Mouse (Mus musculus) brain, embryonic 14.5 days (tissue): ENCODE measurements around the gene Kirrel3.

Experiments used
- CTCF ChIP-seq: fragments of 200-500 bp; IDR thresholded peaks from 2 replicates; pipeline ENCODE4 v1.5.1; 2012; ENCODE audit warnings: inconsistent platforms, mild to moderate bottlenecking, moderate library complexity, borderline replicate concordance; ENCODE audit not compliant: insufficient read depth, insufficient read length; ENCODE audit errors: extremely low read depth
- POLR2A ChIP-seq: fragments of 200-500 bp; IDR thresholded peaks from 2 replicates; pipeline ENCODE4 v1.6.1; 2012; ENCODE audit warnings: mild to moderate bottlenecking, inconsistent platforms, borderline replicate concordance; ENCODE audit not compliant: poor library complexity, insufficient read depth, insufficient read length, severe bottlenecking; ENCODE audit errors: extremely low read depth

- TF ChIP-seq CTCF: peak; percentile 49; the same call in 1 of the 2 replicates
- TF ChIP-seq POLR2A: no peak
These were observed 262.3 kb downstream of the Kirrel3 start for GRCm38 (mm10) chr9:34748003-34748402.
